Mouse (Mus musculus): ENCODE results near the gene Pip. TPM values are rescaled to one million over a fixed set of nuclear protein-coding genes. Genes with fewer than 3 reads are reported as not detected.

Gene Pip
- polyA plus RNA-seq (2021; fragmentation: Nextera tagmentation): not detected in 2 replicates
- long read RNA-seq, experiment 1: 0 reads
- long read RNA-seq, experiment 2: 0 reads

GRCm38 (mm10) chr6:41847235-41847634 is at the start of gene Pip:
Pip (plus strand) TSS chr6:41847535.

GRCm38 (mm10) chr6:41852689-41853088 is 5.4 kb downstream of the Pip start, which contains the start of gene Sval2:
Sval2 (plus strand) TSS chr6:41852989.

Other genes starting within 250 kb of the Pip start
- gene Ephb6, start 242.1 kb upstream of the Pip start, polyA plus RNA-seq (2021; fragmentation: Nextera tagmentation): 36.2 and 39.3 TPM in 2 replicates
- 0.24 and 0.33 TPM in 2 replicates for gene Trpv6, start 211.1 kb upstream of the Pip start, polyA plus RNA-seq (2021; fragmentation: Nextera tagmentation)
- gene Trpv5, start 166.8 kb upstream of the Pip start, polyA plus RNA-seq (2021; fragmentation: Nextera tagmentation): not detected in 2 replicates
- not detected in 2 replicates for gene Llcfc1, start 163.1 kb upstream of the Pip start, polyA plus RNA-seq (2021; fragmentation: Nextera tagmentation)
- gene Kel, start 143.2 kb upstream of the Pip start, polyA plus RNA-seq (2021; fragmentation: Nextera tagmentation): not detected in 2 replicates
- gene Olfr459, start 72.4 kb upstream of the Pip start, polyA plus RNA-seq (2021; fragmentation: Nextera tagmentation): not detected in 2 replicates
- not detected in 2 replicates for gene Sval2, start 5.5 kb downstream of the Pip start, polyA plus RNA-seq (2021; fragmentation: Nextera tagmentation)
- gene Sval1, start 104.1 kb downstream of the Pip start, polyA plus RNA-seq (2021; fragmentation: Nextera tagmentation): 0.26 TPM in 1 of 2 replicates, not detected in the other
- not detected in 2 replicates for gene Sval3, start 120.6 kb downstream of the Pip start, polyA plus RNA-seq (2021; fragmentation: Nextera tagmentation)
- not detected in 2 replicates for gene Sva, start 190.9 kb downstream of the Pip start, polyA plus RNA-seq (2021; fragmentation: Nextera tagmentation)

Data from layer of hippocampus, adult 6 months (tissue).